Mouse (Mus musculus) kidney, embryonic 14.5 days (tissue): ENCODE results near the gene Gsg1l. TPM values are rescaled to one million over a fixed set of nuclear protein-coding genes. Genes with fewer than 3 reads are reported as not detected.

ENCODE experiments used
- ATAC-seq: fragments of 200-750 bp; cut with Nextera tagmentation; 2 replicates; pipeline ENCODE4 v1.8.0; 2017; ENCODE audit warnings: moderate number of reproducible peaks, mild to moderate bottlenecking, moderate TSS enrichment, moderate library complexity; ENCODE audit not compliant: low FRiP score, low TSS enrichment
- H3K27ac ChIP-seq: fragments of 300-500 bp; sonication (generic); 2 replicates; pipeline ENCODE4 v1.5.1; 2014; ENCODE audit warnings: low read depth, mild to moderate bottlenecking, low read length, moderate library complexity, mixed read lengths
- H3K27me3 ChIP-seq: fragments of 300-500 bp; sonication (generic); 2 replicates; pipeline ENCODE4 v1.6.1; 2014; ENCODE audit warnings: mild to moderate bottlenecking, low read length; ENCODE audit not compliant: control insufficient read depth, insufficient read depth
- H3K36me3 ChIP-seq: fragments of 300-500 bp; sonication (generic); 2 replicates; pipeline ENCODE4 v1.6.1; 2014; ENCODE audit warnings: low read length, mixed read lengths; ENCODE audit not compliant: control insufficient read depth, insufficient read depth
- H3K4me1 ChIP-seq: fragments of 300-500 bp; sonication (generic); 2 replicates; pipeline ENCODE4 v1.6.1; 2014; ENCODE audit warnings: low read length, mixed read lengths; ENCODE audit not compliant: control insufficient read depth, insufficient read depth
- H3K4me2 ChIP-seq: fragments of 300-500 bp; sonication (generic); replicated peaks from 2 replicates; pipeline ENCODE4 v1.6.1; 2014; ENCODE audit warnings: low read depth, mild to moderate bottlenecking, low read length
- H3K4me3 ChIP-seq: fragments of 300-500 bp; sonication (generic); 2 replicates; pipeline ENCODE4 v1.5.1; 2014; ENCODE audit warnings: mild to moderate bottlenecking, low read length
- H3K9ac ChIP-seq: fragments of 300-500 bp; sonication (generic); 2 replicates; pipeline ENCODE4 v1.6.1; 2014; ENCODE audit warnings: low read depth, mild to moderate bottlenecking, low read length, moderate library complexity
- H3K9me3 ChIP-seq: fragments of 300-500 bp; sonication (generic); 2 replicates; pipeline ENCODE4 v1.6.1; 2016; ENCODE audit warnings: low read length; ENCODE audit not compliant: control insufficient read depth
- WGBS: fragments of 180-500 bp; shearing (Covaris S2); extraction: QIAGEN DNeasy Blood & Tissue Kit; methylation state at CpG from one replicate; pipeline ENCODE4 v1.1.7; 2014; 5-methylcytosine and 5-hydroxymethylcytosine counted together
- polyA plus RNA-seq: library from polyadenylated mRNA; unstranded; fragments of >200 nt; fragmentation: Nextera tagmentation; extraction: Ambion mirVana; gene quantifications from 2 replicates; pipeline ENCODE4 v1.2.1, GENCODE M21; 2014

Gsg1l gene
- polyA plus RNA-seq, 1 experiment from 2014 or later, result 0.51 TPM

- ATAC-seq, result no peak
- H3K27ac ChIP-seq, result no peak overlapping the region
- WGBS, result 79% methylated on average over 10 of the region's 10 CpGs
- H3K27me3 ChIP-seq, result no peaks in the 10 kb centered on the region
- no peaks in the 10 kb centered on the region for H3K36me3 ChIP-seq
- no peak overlapping the region for H3K4me2 ChIP-seq
- H3K4me1 ChIP-seq, result 0 out of 2 replicates have a peak, but pooled peaks cover 2% of the 10 kb centered on the region
- H3K9me3 ChIP-seq, result no peaks in the 10 kb centered on the region
- H3K4me3 ChIP-seq, result no peak overlapping the region
- H3K9ac ChIP-seq, result no peak overlapping the region
Observed at GRCm38 (mm10) chr7:126031598-126032364, 50.4 kb downstream of the Gsg1l start.

GRCm38 (mm10) chr7:126027410-126027809 is 54.8 kb downstream of the Gsg1l start:
- Histone ChIP-seq H3K27me3 (no peaks in the 10 kb centered on the region), H3K27ac (no peak overlapping the region), H3K36me3 (no peaks in the 10 kb centered on the region), H3K4me2 (no peak overlapping the region), H3K9me3 (no peaks in the 10 kb centered on the region), H3K4me3 (no peak overlapping the region), H3K9ac (no peak overlapping the region), H3K4me1 (no peaks in the 10 kb centered on the region)
- ATAC-seq, result no peak
- WGBS, result 43% methylated on average over 1 of the region's 1 CpGs

- Histone ChIP-seq H3K27me3 (no peaks in the 10 kb centered on the region), H3K36me3 (no peaks in the 10 kb centered on the region), H3K27ac (no peak overlapping the region), H3K9ac (no peak overlapping the region), H3K4me2 (no peak overlapping the region), H3K9me3 (no peaks in the 10 kb centered on the region), H3K4me1 (no peaks in the 10 kb centered on the region), H3K4me3 (no peak overlapping the region)
- 47% methylated on average over 5 of the region's 5 CpGs for WGBS
- no peak for ATAC-seq
Observed at GRCm38 (mm10) chr7:126026600-126026999, 55.6 kb downstream of the Gsg1l start.

- Histone ChIP-seq H3K4me2 (no peak overlapping the region), H3K9me3 (no peaks in the 10 kb centered on the region), H3K27me3 (no peaks in the 10 kb centered on the region), H3K9ac (no peak overlapping the region), H3K36me3 (no peaks in the 10 kb centered on the region), H3K27ac (no peak overlapping the region), H3K4me1 (no peaks in the 10 kb centered on the region; the same call in 1 of the 2 replicates), H3K4me3 (no peak overlapping the region)
- ATAC-seq, result no peak
- 48% methylated on average over 6 of the region's 6 CpGs for WGBS
Observed at GRCm38 (mm10) chr7:126019966-126020365, 62.2 kb downstream of the Gsg1l start.

- Histone ChIP-seq H3K4me1 (no peaks in the 10 kb centered on the region; the same call in 1 of the 2 replicates), H3K9ac (no peak overlapping the region), H3K36me3 (no peaks in the 10 kb centered on the region), H3K9me3 (no peaks in the 10 kb centered on the region), H3K4me3 (no peak overlapping the region), H3K27ac (no peak overlapping the region), H3K27me3 (no peaks in the 10 kb centered on the region), H3K4me2 (0 out of 2 replicates have a peak overlapping the region, but pooled peaks have one; percentile 2)
- 9% methylated on average over 9 of the region's 9 CpGs for WGBS
- no peak for ATAC-seq
Observed at GRCm38 (mm10) chr7:126019321-126019720, 62.9 kb downstream of the Gsg1l start.

GRCm38 (mm10) chr7:126017455-126017854 is 64.8 kb downstream of the Gsg1l start:
- H3K4me1 ChIP-seq, result peaks cover 4% of the 10 kb centered on the region; the same call in 1 of the 2 replicates
- no peak overlapping the region for H3K4me3 ChIP-seq
- H3K9ac ChIP-seq, result no peak overlapping the region
- H3K4me2 ChIP-seq, result no peak overlapping the region
- H3K27ac ChIP-seq, result no peak overlapping the region
- 94% methylated on average over 4 of the region's 4 CpGs for whole genome bisulfite sequencing
- no peaks in the 10 kb centered on the region for H3K27me3 ChIP-seq
- no peaks in the 10 kb centered on the region for H3K36me3 ChIP-seq
- ATAC-seq, result no peak
- H3K9me3 ChIP-seq, result no peaks in the 10 kb centered on the region

GRCm38 (mm10) chr7:126012325-126013021 is 69.7 kb downstream of the Gsg1l start:
- Histone ChIP-seq H3K9ac (no peak overlapping the region), H3K36me3 (no peaks in the 10 kb centered on the region), H3K4me1 (peaks cover 10% of the 10 kb centered on the region; the same call in 1 of the 2 replicates), H3K27me3 (no peaks in the 10 kb centered on the region), H3K4me3 (no peak overlapping the region), H3K9me3 (no peaks in the 10 kb centered on the region), H3K27ac (no peak overlapping the region), H3K4me2 (no peak overlapping the region)
- peak; percentile 57; the same call in 1 of the 2 replicates for ATAC-seq
- 28% methylated on average over 11 of the region's 11 CpGs for WGBS

- peaks cover 10% of the 10 kb centered on the region; the same call in 1 of the 2 replicates for H3K4me1 ChIP-seq
- no peak overlapping the region for H3K9ac ChIP-seq
- no peaks in the 10 kb centered on the region for H3K9me3 ChIP-seq
- no peak overlapping the region for H3K4me3 ChIP-seq
- H3K4me2 ChIP-seq, result no peak overlapping the region
- H3K36me3 ChIP-seq, result no peaks in the 10 kb centered on the region
- no peak for ATAC-seq
- 58% methylated on average over 7 of the region's 7 CpGs for WGBS
- H3K27me3 ChIP-seq, result no peaks in the 10 kb centered on the region
- H3K27ac ChIP-seq, result no peak overlapping the region
Observed at GRCm38 (mm10) chr7:126008789-126009148, 73.4 kb downstream of the Gsg1l start.
